Mouse (Mus musculus) heart, postnatal 14 days (tissue): Measurements from ENCODE around the gene Crocc2. TPM values are rescaled to one million over a fixed set of nuclear protein-coding genes. Genes with fewer than 3 reads are reported as not detected.

Experiments used
- DNase-seq, 2 experiments: peaks; one replicate each; pipeline ENCODE4 v3.0.0; 2021 to 2022
- intact Hi-C: fragments of 180-260 bp; cut with DNase I; formaldehyde crosslinking; loops from one replicate; pipeline ENCODE4 v1.15.1; 2025
- long read RNA-seq, 2 experiments: library from polyadenylated mRNA; stranded (forward); transcript quantifications; one replicate each; pipeline ENCODE4 v2.0.0; 2021
- total RNA-seq, 2 experiments: library from RNA; stranded (reverse); gene quantifications; 2 replicates each; pipeline ENCODE4 v1.2.3; 2021

The Crocc2 gene
- total RNA-seq = under 1 TPM; 0.20 to 0.24 TPM
- long read RNA-seq, experiment 1 = 0 reads
- long read RNA-seq, experiment 2, partial matches to known transcripts = 1 of 1 reads
- long read RNA-seq, experiment 2, other reads (novel, unspliced or antisense) = 0 of 1 reads

- DNase-seq = no peak
- intact Hi-C loops = no loop called here
These were observed at the start of gene Crocc2 for GRCm38 (mm10) chr1:93168295-93168775. Gene Crocc2 (plus strand): TSS chr1:93168725.

- no peak for DNase-seq
- intact Hi-C loops = loop anchor here (2.0 kb wide), 1 partner anchor 20 kb away; no protein-coding TSS in a partner anchor
These were observed 49.7 kb upstream of the Crocc2 start for GRCm38 (mm10) chr1:93118816-93119215.

GRCm38 (mm10) chr1:93123179-93123854 lies 45.2 kb upstream of the Crocc2 start:
- DNase-seq = no peak
- intact Hi-C loops = no loop called here

- intact Hi-C loops = no loop called here
- no peak for DNase-seq
These were observed 44.5 kb upstream of the Crocc2 start for GRCm38 (mm10) chr1:93124066-93124465.

GRCm38 (mm10) chr1:93125256-93125655 lies 43.3 kb upstream of the Crocc2 start:
- intact Hi-C loops = loop anchor here (5.0 kb wide), 1 partner anchor 168 kb away; no protein-coding TSS in a partner anchor
- DNase-seq = no peak

GRCm38 (mm10) chr1:93128209-93128608 lies 40.3 kb upstream of the Crocc2 start:
- intact Hi-C loops = loop anchor here (5.0 kb wide), 1 partner anchor 171 kb away; no protein-coding TSS in a partner anchor
- no peak for DNase-seq

- intact Hi-C loops = loop anchor here (5.0 kb wide), 1 partner anchor 172 kb away; no protein-coding TSS in a partner anchor
- peak; percentile 58 to 72 for DNase-seq
These were observed 39.7 kb upstream of the Crocc2 start for GRCm38 (mm10) chr1:93128710-93129349.

- DNase-seq = no peak
- intact Hi-C loops = no loop called here
These were observed 38.1 kb upstream of the Crocc2 start for GRCm38 (mm10) chr1:93130242-93130983.

- no peak for DNase-seq
- intact Hi-C loops = no loop called here
These were observed 35.8 kb upstream of the Crocc2 start for GRCm38 (mm10) chr1:93132676-93133075.

- DNase-seq = no peak
- intact Hi-C loops = no loop called here
These were observed 33.4 kb upstream of the Crocc2 start, which contains the start of gene Agxt for GRCm38 (mm10) chr1:93135036-93135526. Gene Agxt (plus strand): TSS chr1:93135240.

- intact Hi-C loops = no loop called here
- DNase-seq = peak in 1 of 2 experiments; percentile 28
These were observed 30.0 kb upstream of the Crocc2 start for GRCm38 (mm10) chr1:93138534-93138933.

- peak; percentile 22 to 29 for DNase-seq
- intact Hi-C loops = no loop called here
These were observed 28.8 kb upstream of the Crocc2 start for GRCm38 (mm10) chr1:93139713-93140112.

- intact Hi-C loops = no loop called here
- DNase-seq = no peak
These were observed 25.7 kb upstream of the Crocc2 start for GRCm38 (mm10) chr1:93142871-93143270.

- intact Hi-C loops = no loop called here
- peak in 1 of 2 experiments; percentile 55 for DNase-seq
These were observed 24.3 kb upstream of the Crocc2 start for GRCm38 (mm10) chr1:93144176-93144575.

GRCm38 (mm10) chr1:93150907-93151661 lies 17.4 kb upstream of the Crocc2 start:
- no peak for DNase-seq
- intact Hi-C loops = no loop called here

- intact Hi-C loops = no loop called here
- DNase-seq = no peak
These were observed 11.0 kb upstream of the Crocc2 start for GRCm38 (mm10) chr1:93157566-93157965.

GRCm38 (mm10) chr1:93158916-93159315 lies 9.6 kb upstream of the Crocc2 start:
- intact Hi-C loops = no loop called here
- no peak for DNase-seq

GRCm38 (mm10) chr1:93159566-93160500 lies 8.7 kb upstream of the Crocc2 start:
- no peak for DNase-seq
- intact Hi-C loops = no loop called here
